ENCODE assay signal across 12 mouse cellular contexts in genomic region chr13:43253526-43253925, GRCm38 (mm10). TPM values are rescaled to one million over a fixed set of nuclear protein-coding genes. Genes with fewer than 3 reads are reported as not detected.
A peak's percentile ranks its signal among the peaks of the same experiment; 100 is the strongest.
DNase-seq lines count a peak whose midpoint lies in the region; ATAC-seq lines count a peak whose summit lies in the region.
"Had no signal": no experiment of that assay in that cellular context is flagged by ENCODE, and none has a peak within 500 bp of the region (broad histone marks: within the 10 kb centered on the region; RNA-seq: fewer than 3 reads in every experiment).

No protein-coding gene starts in this region.

- no peak; the same call in 1 of the 2 replicates for ATAC-seq in cerebellum, adult (ENCODE audit: insufficient number of reproducible peaks, low FRiP score, low TSS enrichment)
- ATAC-seq: intestine, postnatal 0 days had no signal

- DNase-seq in cerebellum, postnatal 14 days: peak; percentile 40 to 48
- peak; percentile 40 for DNase-seq in lung, postnatal 10 days
- DNase-seq in lung, postnatal 14 days: no peak
- DNase-seq in heart, postnatal 4 days: peak; percentile 34
- peak; percentile 29 to 59 for DNase-seq in kidney, postnatal 25 days
- DNase-seq in MN1 (ENCODE audit: low spot score): no peak
- no peak for DNase-seq in urinary bladder, adult 2 months (ENCODE audit: low spot score)
- DNase-seq: cerebellum, adult 9-10 months; gastrocnemius, postnatal 10 days; liver had no signal

RNA-seq across cellular contexts. Expression of gene Gfod1, which starts 50.4 kb away (rescaled TPM):
- 10 to 100 TPM; 20.6 to 24.8 TPM for total RNA-seq in heart, postnatal 4 days (2021)
- polyA plus RNA-seq in urinary bladder, adult 2 months (2012; rRNA removed): 3.6 and 4.7 TPM in 2 replicates

Comparison
In these comparisons a context has a peak if more than half of its experiments do, and no peak if none do; other contexts are left out.
1. DNase-seq: peak in cerebellum, postnatal 14 days (2 of 2), lung, postnatal 10 days (single experiment), heart, postnatal 4 days (single experiment) and kidney, postnatal 25 days (2 of 2); none in lung, postnatal 14 days (single experiment), MN1 (single experiment) and urinary bladder, adult 2 months (single experiment).